Mouse (Mus musculus) myocyte (in vitro differentiated cells): ENCODE measurements around the gene Tlr4. TPM values are rescaled to one million over a fixed set of nuclear protein-coding genes. Genes with fewer than 3 reads are reported as not detected.

Source experiments
- H3K27me3 ChIP-seq: one replicate; pipeline ENCODE4 v1.6.1; 2011; ENCODE audit not compliant: control insufficient read depth, insufficient read depth, insufficient read length
- H3K36me3 ChIP-seq: one replicate; pipeline ENCODE4 v1.6.1; 2011; ENCODE audit not compliant: control insufficient read depth, insufficient read depth
- H3K4me2 ChIP-seq: one replicate; pipeline ENCODE4 v1.6.1; 2011; ENCODE audit warnings: low read depth, control low read depth
- H3K4me3 ChIP-seq: one replicate; pipeline ENCODE4 v1.5.1; 2011; ENCODE audit warnings: mild to moderate bottlenecking, control low read depth, moderate library complexity
- H3K79me2 ChIP-seq: one replicate; pipeline ENCODE4 v1.6.1; 2011; ENCODE audit not compliant: control insufficient read depth, insufficient read depth
- H3ac ChIP-seq: one replicate; pipeline ENCODE4 v1.6.1; 2011; ENCODE audit not compliant: control insufficient read depth, insufficient read length
- CEBPB ChIP-seq: IDR thresholded peaks from 2 replicates; pipeline ENCODE4 v1.6.1; 2011; ENCODE audit warnings: mild to moderate bottlenecking, moderate library complexity; ENCODE audit not compliant: poor library complexity, insufficient read depth, severe bottlenecking
- E2F4 ChIP-seq: IDR thresholded peaks from one replicate; pipeline ENCODE4 v1.6.1; 2011; ENCODE audit warnings: mild to moderate bottlenecking, control low read depth, moderate library complexity; ENCODE audit not compliant: insufficient read depth
- MAX ChIP-seq: IDR thresholded peaks from one replicate; pipeline ENCODE4 v1.6.1; 2011; ENCODE audit warnings: low read depth, mild to moderate bottlenecking, control low read depth
- MYOD1 ChIP-seq, 3 experiments: IDR thresholded peaks; one replicate each; pipeline ENCODE4 v1.6.1; 2011; ENCODE audit warnings: control low read depth in 2 of 3, low read depth in 2 of 3, mild to moderate bottlenecking in 2 of 3, moderate library complexity in 1 of 3; ENCODE audit not compliant: insufficient read length in 2 of 3, control insufficient read depth in 1 of 3
- MYOG ChIP-seq, 3 experiments: IDR thresholded peaks; one replicate each; pipeline ENCODE4 v1.6.1; 2011; ENCODE audit warnings: control low read depth in 2 of 3, low read depth in 2 of 3, mild to moderate bottlenecking in 2 of 3; ENCODE audit not compliant: insufficient read length in 2 of 3, control insufficient read depth in 1 of 3, insufficient read depth in 1 of 3
- POLR2A ChIP-seq: IDR thresholded peaks from one replicate; pipeline ENCODE4 v1.6.1; 2011; ENCODE audit warnings: low read depth, mild to moderate bottlenecking, control low read depth, moderate library complexity; ENCODE audit not compliant: insufficient read length
- POLR2AphosphoS2 ChIP-seq: IDR thresholded peaks from one replicate; pipeline ENCODE4 v1.6.1; 2011; ENCODE audit warnings: low read depth, control low read depth; ENCODE audit not compliant: insufficient read length
- REST ChIP-seq: IDR thresholded peaks from one replicate; pipeline ENCODE4 v1.6.1; 2011; ENCODE audit warnings: mild to moderate bottlenecking, control low read depth, moderate library complexity; ENCODE audit not compliant: insufficient read depth, insufficient read length
- SRF ChIP-seq: IDR thresholded peaks from one replicate; pipeline ENCODE4 v1.6.1; 2011; ENCODE audit warnings: low read depth; ENCODE audit not compliant: control insufficient read depth, insufficient read length
- TCF12 ChIP-seq: IDR thresholded peaks from one replicate; pipeline ENCODE4 v1.6.1; 2011; ENCODE audit warnings: mild to moderate bottlenecking, control low read depth; ENCODE audit not compliant: poor library complexity, insufficient read depth, severe bottlenecking
- TCF3 ChIP-seq: IDR thresholded peaks from one replicate; pipeline ENCODE4 v1.6.1; 2011; ENCODE audit warnings: low read depth, control low read depth; ENCODE audit not compliant: insufficient read length
- USF1 ChIP-seq: IDR thresholded peaks from one replicate; pipeline ENCODE4 v1.6.1; 2011; ENCODE audit warnings: low read depth, mild to moderate bottlenecking, control low read depth, moderate library complexity
- polyA plus RNA-seq: library from polyadenylated mRNA; unstranded; fragments of >200 nt; fragmentation: generic; extraction: Trizol; gene quantifications from one replicate; pipeline ENCODE4 v1.2.1, GENCODE M21; 2012; ENCODE audit warnings: missing spikeins

Tlr4 gene
- polyA plus RNA-seq, 1 experiment, result 5.1 TPM

DNA sequence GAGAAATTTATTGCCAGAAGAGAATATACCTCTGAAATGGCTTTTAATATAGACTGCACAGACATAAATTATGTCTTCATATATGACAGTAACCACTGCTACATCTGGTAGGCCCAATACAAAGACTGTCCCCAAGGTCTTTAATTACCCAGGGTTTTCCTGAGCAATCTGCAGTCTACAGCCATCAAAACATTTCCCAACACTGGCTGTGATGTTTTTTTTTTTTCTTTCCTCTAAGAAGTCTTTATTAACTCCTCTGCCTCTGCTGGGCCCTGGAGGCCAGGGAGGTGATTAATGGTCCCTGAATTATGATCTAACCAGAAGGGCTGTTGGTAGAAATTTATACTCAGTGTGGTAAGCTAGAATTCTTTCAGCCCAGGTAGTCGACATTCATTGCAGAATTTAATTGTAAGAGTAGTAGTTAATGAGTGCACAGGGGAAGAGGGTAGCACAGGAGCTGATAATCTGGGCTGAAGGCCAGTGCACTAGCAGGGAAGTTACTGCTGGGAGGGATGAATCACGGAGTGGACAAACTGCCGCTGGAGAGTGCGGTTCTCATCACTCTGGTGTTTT lies 111.2 kb downstream of the Tlr4 start:
- TF ChIP-seq TCF3, result no peak
- TF ChIP-seq E2F4, result no peak
- no peak for TF ChIP-seq MYOG (IDR thresholded peaks at IDR 0.05; ENCODE audit: control insufficient read depth in 1 of 3, insufficient read depth in 1 of 3, insufficient read length in 2 of 3, low read depth in 2 of 3)
- TF ChIP-seq POLR2AphosphoS2, result no peak
- no peak for TF ChIP-seq REST
- no peaks in the 10 kb centered on the region for H3K79me2 ChIP-seq
- H3ac ChIP-seq, result no peak overlapping the region
- H3K36me3 ChIP-seq, result no peaks in the 10 kb centered on the region
- no peaks in the 10 kb centered on the region for H3K27me3 ChIP-seq
- no peak overlapping the region for H3K4me2 ChIP-seq
- H3K4me3 ChIP-seq, result no peak overlapping the region

DNA sequence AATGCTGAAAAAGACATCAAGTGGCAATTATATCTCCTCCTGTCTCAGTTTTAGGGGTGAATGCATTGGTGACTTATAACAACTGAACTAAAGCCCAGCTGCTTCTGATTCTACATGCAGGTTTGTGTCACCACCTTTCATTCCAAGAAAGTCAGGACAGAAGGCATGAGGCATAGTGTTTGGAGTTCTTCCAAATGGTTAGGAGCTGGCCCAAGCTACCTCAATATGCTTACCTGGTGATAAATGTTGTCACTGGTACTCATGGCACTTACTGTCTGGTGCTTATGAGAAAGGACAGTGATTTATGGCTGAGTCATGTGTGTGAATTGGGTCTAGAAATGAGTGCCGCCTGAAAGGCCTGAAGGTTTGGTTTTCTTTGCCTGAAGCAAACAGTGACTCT lies 114.5 kb downstream of the Tlr4 start:
- Histone ChIP-seq H3K27me3 (no peaks in the 10 kb centered on the region), H3K4me3 (no peak overlapping the region), H3K36me3 (no peaks in the 10 kb centered on the region), H3ac (no peak overlapping the region), H3K79me2 (no peaks in the 10 kb centered on the region), H3K4me2 (no peak overlapping the region)
- no peak for TF ChIP-seq MYOG (IDR thresholded peaks at IDR 0.05; ENCODE audit: control insufficient read depth in 1 of 3, insufficient read depth in 1 of 3, insufficient read length in 2 of 3, low read depth in 2 of 3)
- no peak for TF ChIP-seq REST
- no peak for TF ChIP-seq E2F4
- TF ChIP-seq USF1, result no peak
- no peak for TF ChIP-seq CEBPB
- TF ChIP-seq MAX, result no peak
- TF ChIP-seq SRF, result no peak
- TF ChIP-seq TCF12, result no peak
- no peak for TF ChIP-seq TCF3
- no peak for TF ChIP-seq POLR2A
- TF ChIP-seq POLR2AphosphoS2, result no peak
- TF ChIP-seq MYOD1 (IDR thresholded peaks at IDR 0.05; ENCODE audit: control insufficient read depth in 1 of 3, insufficient read length in 2 of 3, low read depth in 2 of 3), result no peak

DNA sequence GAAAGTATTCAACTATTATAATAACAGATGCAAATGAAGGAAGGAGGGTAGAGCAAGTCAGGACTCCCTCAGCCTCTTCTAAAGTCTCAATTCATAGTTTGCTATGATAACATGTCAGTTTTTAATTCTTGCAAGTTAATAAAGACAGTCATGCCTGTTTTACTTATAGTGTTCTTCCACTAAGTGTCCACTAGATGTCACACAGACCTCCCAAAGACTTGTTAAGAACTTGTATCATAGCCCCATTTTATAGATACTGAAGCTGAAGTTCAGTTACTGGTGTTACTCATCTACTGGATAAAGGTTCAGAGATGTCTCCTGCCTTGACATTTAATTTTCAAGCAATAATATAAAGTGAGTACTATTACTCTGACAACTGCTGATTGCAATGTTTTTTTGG lies 116.3 kb downstream of the Tlr4 start:
- TF ChIP-seq POLR2A, result no peak
- H3K4me2 ChIP-seq, result no peak overlapping the region
- no peaks in the 10 kb centered on the region for H3K27me3 ChIP-seq
- no peak overlapping the region for H3ac ChIP-seq
- no peak overlapping the region for H3K4me3 ChIP-seq
- H3K79me2 ChIP-seq, result no peaks in the 10 kb centered on the region
- no peaks in the 10 kb centered on the region for H3K36me3 ChIP-seq

DNA sequence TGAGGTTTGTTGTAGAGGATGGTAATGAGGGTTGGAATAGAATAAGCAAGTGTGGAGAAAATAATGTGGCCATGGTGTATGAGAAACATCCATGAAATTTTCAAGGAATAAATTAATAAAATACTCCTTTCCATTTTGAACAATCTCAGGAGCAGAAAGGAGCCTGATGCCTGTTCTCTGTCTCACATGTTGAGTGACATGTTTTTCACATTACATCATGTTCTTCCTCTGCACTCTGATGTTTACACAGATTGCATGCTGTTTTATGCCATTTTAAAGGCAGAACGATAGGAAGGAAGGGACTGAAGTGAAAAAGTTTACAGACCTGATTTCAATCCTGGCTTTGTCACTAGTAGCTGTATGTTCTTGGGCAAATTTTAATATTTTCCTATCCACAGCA lies 120.3 kb downstream of the Tlr4 start:
- H3K36me3 ChIP-seq, result no peaks in the 10 kb centered on the region
- H3K79me2 ChIP-seq, result no peaks in the 10 kb centered on the region
- no peak overlapping the region for H3K4me3 ChIP-seq
- H3ac ChIP-seq, result no peak overlapping the region
- H3K27me3 ChIP-seq, result no peaks in the 10 kb centered on the region
- no peak overlapping the region for H3K4me2 ChIP-seq
- TF ChIP-seq MAX (no peak), SRF (no peak), TCF12 (no peak), MYOD1 (IDR thresholded peaks at IDR 0.05; ENCODE audit: control insufficient read depth in 1 of 3, insufficient read length in 2 of 3, low read depth in 2 of 3) (no peak), CEBPB (no peak), MYOG (IDR thresholded peaks at IDR 0.05; ENCODE audit: control insufficient read depth in 1 of 3, insufficient read depth in 1 of 3, insufficient read length in 2 of 3, low read depth in 2 of 3) (no peak), POLR2A (no peak), USF1 (no peak), REST (no peak), TCF3 (no peak), E2F4 (no peak), POLR2AphosphoS2 (no peak)

DNA sequence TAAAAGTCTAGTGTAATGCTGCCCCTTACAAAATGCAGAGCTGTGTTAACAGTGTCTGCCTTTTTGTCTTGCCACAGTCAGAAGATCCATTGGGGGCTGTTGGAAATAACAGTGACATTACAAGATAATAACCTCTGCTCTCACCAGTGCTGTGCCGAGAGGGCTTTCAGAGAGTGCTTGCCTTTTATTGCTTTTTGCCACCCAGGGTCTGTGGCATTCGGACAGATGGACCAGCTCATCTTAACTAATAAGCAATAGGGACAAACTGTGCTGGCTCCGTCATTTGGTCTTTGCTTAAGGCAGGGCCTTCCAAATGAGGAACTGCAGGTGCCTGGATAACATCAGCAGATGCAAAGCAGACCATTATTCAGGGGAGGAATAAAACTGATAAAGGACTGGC lies 147.5 kb downstream of the Tlr4 start:
- Histone ChIP-seq H3K36me3 (no peaks in the 10 kb centered on the region), H3K27me3 (no peaks in the 10 kb centered on the region), H3K4me2 (no peak overlapping the region), H3ac (no peak overlapping the region), H3K4me3 (no peak overlapping the region), H3K79me2 (no peaks in the 10 kb centered on the region)
- TF ChIP-seq POLR2AphosphoS2 (no peak), SRF (no peak), E2F4 (no peak), REST (no peak), CEBPB (no peak)
